Mouse (Mus musculus) midbrain, embryonic 10.5 days (tissue): Measurements from ENCODE around the gene Adgra1. TPM values are rescaled to one million over a fixed set of nuclear protein-coding genes. Genes with fewer than 3 reads are reported as not detected.

Experiments used
- DNase-seq: peaks from one replicate; pipeline ENCODE4 v3.0.0-alpha.2; 2017; ENCODE audit warnings: low spot score
- H3K27ac ChIP-seq: fragments of 300-500 bp; sonication (generic); replicated peaks from 2 replicates; pipeline ENCODE4 v1.5.1; 2016; ENCODE audit warnings: mild to moderate bottlenecking
- H3K27me3 ChIP-seq: fragments of 300-500 bp; sonication (generic); 2 replicates; pipeline ENCODE4 v1.6.1; 2016; ENCODE audit warnings: low read depth, mild to moderate bottlenecking; ENCODE audit not compliant: poor library complexity, severe bottlenecking
- H3K36me3 ChIP-seq: fragments of 300-500 bp; sonication (generic); 2 replicates; pipeline ENCODE4 v1.6.1; 2016; ENCODE audit warnings: mild to moderate bottlenecking, moderate library complexity
- H3K4me1 ChIP-seq: fragments of 300-500 bp; sonication (generic); 2 replicates; pipeline ENCODE4 v1.6.1; 2016
- H3K4me3 ChIP-seq: fragments of 300-500 bp; sonication (generic); 2 replicates; pipeline ENCODE4 v1.5.1; 2016; ENCODE audit warnings: mild to moderate bottlenecking, moderate library complexity
- H3K9me3 ChIP-seq: fragments of 300-500 bp; sonication (generic); replicated peaks from 2 replicates; pipeline ENCODE4 v1.6.1; 2016; ENCODE audit warnings: mild to moderate bottlenecking
- WGBS: fragments of 180-500 bp; shearing (Covaris S2); methylation state at CpG from one replicate; pipeline ENCODE4 v1.1.7; 2016; 5-methylcytosine and 5-hydroxymethylcytosine counted together
- polyA plus RNA-seq: library from polyadenylated mRNA; unstranded; fragments of >200 nt; fragmentation: Nextera tagmentation; extraction: Ambion mirVana; gene quantifications from 2 replicates; pipeline ENCODE4 v1.2.1, GENCODE M21; 2016

Adgra1 gene
- polyA plus RNA-seq, 1 experiment from 2014 or later, result 9.1 TPM

DNA sequence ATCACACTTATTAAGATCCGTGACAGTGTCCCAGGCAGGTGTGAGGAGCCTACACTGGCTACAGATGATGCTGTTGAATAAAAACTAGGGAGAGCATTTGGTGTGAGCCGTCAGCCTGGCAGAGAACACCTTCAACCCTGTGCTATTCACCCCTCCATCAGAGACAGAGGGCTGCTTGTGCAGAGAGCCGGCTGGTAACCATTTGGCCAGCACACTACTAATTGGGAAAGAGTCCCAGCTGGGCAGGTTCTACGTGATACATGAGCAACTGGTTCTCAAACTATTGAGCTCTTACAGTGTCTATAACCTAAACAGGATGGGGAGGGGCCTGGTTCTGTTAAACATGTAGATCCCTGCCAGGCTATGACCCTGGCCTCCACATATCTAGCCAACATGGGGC lies 84.3 kb downstream of the Adgra1 start:
- Histone ChIP-seq H3K4me3 (no peak overlapping the region), H3K27ac (no peak overlapping the region), H3K4me1 (peaks cover 18% of the 10 kb centered on the region), H3K36me3 (no peaks in the 10 kb centered on the region), H3K9me3 (no peaks in the 10 kb centered on the region), H3K27me3 (peaks cover 74% of the 10 kb centered on the region)
- 86% methylated on average over 4 of the region's 4 CpGs for WGBS
- no peak for DNase-seq

Other genes starting within 250 kb of the Adgra1 start
- gene Cfap46, start 150.4 kb upstream of the Adgra1 start, polyA plus RNA-seq, result 0.27 and 0.30 TPM in 2 replicates
- gene Kndc1, start 60.5 kb downstream of the Adgra1 start, polyA plus RNA-seq, result 0.31 and 0.35 TPM in 2 replicates
- gene Utf1, start 109.6 kb downstream of the Adgra1 start, polyA plus RNA-seq, result 0.16 TPM in 1 of 2 replicates, not detected in the other
- 0.74 and 1.1 TPM in 2 replicates for gene 6430531B16Rik, start 144.6 kb downstream of the Adgra1 start, polyA plus RNA-seq
- 2.5 and 2.7 TPM in 2 replicates for gene Adam8, start 158.4 kb downstream of the Adgra1 start, polyA plus RNA-seq
- gene Zfp511, start 202.2 kb downstream of the Adgra1 start, polyA plus RNA-seq, result 42.6 and 43.8 TPM in 2 replicates
- gene Tubgcp2, start 202.5 kb downstream of the Adgra1 start, polyA plus RNA-seq, result 74.0 and 80.0 TPM in 2 replicates
- gene Msx3, start 214.9 kb downstream of the Adgra1 start, polyA plus RNA-seq, result 5.1 and 16.6 TPM in 2 replicates
- gene Caly, start 248.4 kb downstream of the Adgra1 start, polyA plus RNA-seq, result 2.0 and 4.7 TPM in 2 replicates